Mouse (Mus musculus) lung, postnatal 36 days (tissue): ENCODE results near the gene Mul1.

Experiments used
- DNase-seq: peaks from one replicate; pipeline ENCODE4 v3.0.0; 2022; ENCODE audit warnings: mixed read lengths

Gene Mul1

DNA sequence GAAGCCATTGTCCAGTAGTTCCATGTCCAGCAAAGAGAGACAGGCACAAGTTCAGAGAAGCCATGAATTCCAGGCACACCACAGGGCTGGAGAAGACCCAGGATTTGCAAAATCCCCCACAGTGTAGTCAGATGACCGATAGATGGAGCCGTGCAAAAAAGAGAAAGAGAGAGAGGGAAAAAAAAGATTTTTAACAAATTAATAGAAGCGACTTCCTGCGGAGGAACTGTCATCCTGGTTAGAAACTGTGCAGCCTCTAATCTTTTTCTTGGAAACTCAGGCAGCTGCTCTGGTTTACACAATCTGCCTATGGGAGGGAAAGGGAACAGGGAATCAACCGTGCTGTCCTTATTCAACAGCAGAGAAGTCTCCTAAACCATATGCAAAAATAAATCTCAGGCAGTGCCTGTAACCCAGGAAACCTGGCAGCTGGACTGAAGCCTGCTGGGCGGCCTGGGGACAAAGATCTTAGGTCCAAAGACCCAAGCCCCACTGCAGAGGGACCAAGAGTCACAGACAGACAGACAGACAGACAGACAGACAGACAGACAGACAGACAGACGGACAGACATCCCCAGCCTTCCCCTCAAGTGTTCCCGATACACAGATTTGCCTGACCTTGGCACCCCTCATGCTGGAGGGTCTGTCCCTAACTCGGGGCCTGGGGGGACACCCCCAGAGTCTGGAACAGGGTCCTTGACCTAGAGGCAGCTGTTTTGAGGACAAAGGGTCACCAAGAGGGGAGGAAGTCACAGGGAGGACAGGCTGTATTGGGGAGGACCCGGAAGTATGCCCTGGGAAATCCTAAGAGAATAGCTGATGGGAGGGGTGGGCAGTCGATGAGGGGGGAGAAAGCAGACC is 28.7 kb downstream of the Mul1 start:
- peak; percentile 51 for DNase-seq

GRCm38 (mm10) chr4:138463832-138464487 is 29.5 kb downstream of the Mul1 start:
- peak; percentile 90 for DNase-seq

DNA sequence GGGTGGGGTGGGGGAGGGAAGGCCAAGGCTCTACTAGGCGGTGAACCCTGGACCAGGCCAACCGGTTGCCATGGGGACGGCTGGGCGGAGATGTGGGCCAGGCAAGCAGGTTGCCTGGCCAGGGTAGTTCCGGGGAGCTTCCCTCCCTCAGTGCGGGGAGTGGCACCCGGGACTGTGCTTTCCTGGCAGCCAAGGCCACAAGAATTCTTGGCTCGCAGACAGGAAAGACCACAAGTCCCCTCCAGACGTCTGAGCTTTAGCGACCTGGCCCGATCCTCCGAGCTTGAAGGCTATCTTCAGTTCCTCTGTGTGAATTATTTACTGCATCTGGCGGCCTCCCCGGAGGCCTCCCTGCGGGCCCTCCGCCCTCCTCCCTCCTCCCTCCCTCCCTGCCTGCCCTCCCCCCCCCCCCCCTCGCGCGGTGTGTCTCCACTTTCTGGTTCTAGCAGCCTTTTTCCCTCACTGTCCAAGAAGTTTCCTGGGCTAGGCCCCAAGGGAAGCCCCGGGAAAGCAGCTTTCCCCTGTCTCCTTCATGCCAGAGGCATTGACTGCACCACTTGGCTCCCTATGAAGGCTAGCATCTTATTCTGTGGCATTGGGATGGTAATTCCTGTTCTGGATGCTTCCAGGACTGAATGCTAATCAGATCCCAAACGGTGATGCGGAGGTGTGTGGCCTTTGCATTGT is 30.3 kb downstream of the Mul1 start:
- DNase-seq, result peak; percentile 74

GRCm38 (mm10) chr4:138465446-138465845 is 31.0 kb downstream of the Mul1 start:
- no peak for DNase-seq

DNA sequence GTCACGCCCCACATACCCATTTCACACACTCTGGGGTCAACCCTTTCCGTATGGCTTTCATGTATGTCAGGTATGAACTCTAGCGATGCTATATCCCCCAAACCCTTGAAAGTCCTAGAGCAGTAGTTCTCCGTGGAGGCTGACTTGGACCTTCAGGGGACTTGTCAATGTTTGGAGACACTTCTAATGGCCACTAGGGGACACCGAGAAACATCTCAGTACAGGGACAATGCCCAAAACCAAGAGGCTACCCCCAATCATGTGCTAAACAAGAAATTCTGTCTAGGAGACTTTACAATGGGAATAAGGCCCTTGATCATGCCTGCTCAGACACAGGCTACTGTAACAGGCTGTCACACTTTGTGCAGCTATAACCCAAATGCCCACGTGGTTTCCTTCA is 32.2 kb downstream of the Mul1 start:
- no peak for DNase-seq

GRCm38 (mm10) chr4:138467451-138467850 is 33.0 kb downstream of the Mul1 start:
- DNase-seq, result no peak

DNA sequence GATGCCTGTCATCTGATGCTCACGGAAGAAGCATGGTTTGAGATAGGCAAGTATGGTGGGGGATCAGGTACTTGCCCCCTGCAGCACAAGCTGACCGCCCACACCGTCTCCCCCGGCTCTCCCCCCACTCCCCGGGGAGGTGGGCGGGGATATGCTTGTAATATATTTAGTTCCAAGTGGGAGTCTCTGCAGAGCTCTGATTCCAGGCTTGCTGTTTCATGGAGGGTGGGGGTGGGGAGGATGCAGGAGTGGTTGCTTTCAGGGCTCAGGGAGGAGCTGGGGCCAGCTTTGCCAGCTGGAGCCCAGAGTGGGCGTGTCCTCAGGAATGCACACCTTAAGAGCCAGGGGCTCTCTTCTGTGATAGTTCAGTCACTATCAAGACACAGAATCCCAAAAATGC is 34.6 kb downstream of the Mul1 start:
- no peak for DNase-seq

GRCm38 (mm10) chr4:138471241-138471640 is 36.8 kb downstream of the Mul1 start:
- DNase-seq, result no peak

- no peak for DNase-seq
Measured at GRCm38 (mm10) chr4:138479595-138479994, 45.1 kb downstream of the Mul1 start.

GRCm38 (mm10) chr4:138480962-138481361 is 46.5 kb downstream of the Mul1 start:
- no peak for DNase-seq

DNA sequence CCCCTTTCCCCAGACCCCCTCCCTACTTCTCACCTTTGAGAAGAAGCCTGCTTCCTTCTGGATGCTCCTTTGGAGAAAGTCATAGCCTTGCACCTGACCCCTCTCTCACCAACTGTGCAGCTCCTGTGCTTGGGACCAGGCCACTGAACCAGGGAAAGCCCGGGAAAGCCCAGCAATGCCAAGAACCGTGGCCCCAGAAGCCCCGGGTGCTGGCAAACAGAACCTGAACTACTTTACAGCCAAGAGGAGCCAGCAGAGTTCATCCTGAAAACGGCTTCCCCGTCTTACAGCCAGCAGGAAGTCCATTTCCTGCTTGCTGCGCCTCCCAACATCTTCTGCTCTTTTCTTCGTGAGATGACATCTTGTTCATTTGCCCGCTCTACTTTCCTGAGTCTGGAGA is 48.2 kb downstream of the Mul1 start:
- DNase-seq, result no peak

DNA sequence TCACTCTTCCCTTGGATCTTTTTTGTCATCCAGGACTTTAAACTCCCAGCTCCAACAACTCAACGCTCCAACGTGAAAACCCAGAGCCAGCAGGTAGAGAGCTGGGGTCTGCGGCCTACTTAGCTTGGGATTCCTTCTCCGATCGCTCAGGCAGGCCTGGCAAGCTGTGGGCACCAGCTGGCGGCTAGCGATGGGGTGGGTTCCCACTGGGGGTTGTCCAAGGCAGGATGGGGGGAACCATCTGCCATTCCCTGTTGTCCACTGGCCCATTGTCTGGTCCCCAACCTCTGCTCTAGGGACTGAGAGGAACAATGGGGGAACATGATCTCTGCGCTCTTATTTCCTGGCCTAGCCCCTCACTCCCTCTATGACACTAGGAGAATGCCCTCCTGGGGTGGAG is 53.8 kb downstream of the Mul1 start:
- DNase-seq, result no peak

GRCm38 (mm10) chr4:138491088-138491487 is 56.6 kb downstream of the Mul1 start:
- DNase-seq, result no peak
